Mouse (Mus musculus): Measurements from ENCODE around the gene Hnrnpk. TPM values are rescaled to one million over a fixed set of nuclear protein-coding genes. Genes with fewer than 3 reads are reported as not detected.

Hnrnpk gene
- 1,294 to 1,357 TPM (median 1,337 TPM) in 4 replicates for total RNA-seq (2023; ENCODE audit: inconsistent age)

DNA sequence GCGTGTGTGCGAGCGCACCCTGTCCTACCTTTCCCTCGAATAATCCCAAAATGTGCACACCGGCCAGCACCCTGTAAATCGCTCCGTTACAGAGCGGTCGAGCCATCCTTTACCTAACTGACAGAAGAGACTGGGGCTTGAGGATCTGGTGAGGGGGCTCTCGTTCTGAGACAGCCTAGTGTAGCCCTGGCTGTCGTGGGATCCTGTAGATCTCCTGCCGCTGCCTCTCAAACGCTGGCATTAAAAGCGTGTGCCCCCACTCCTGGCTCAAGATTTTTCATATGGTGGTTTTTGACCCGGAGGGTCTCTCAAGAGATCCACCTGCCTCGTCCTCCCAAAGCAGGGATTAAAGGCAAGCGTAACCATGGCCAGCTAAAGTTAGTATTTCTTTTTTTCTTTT lies at the start of gene Hnrnpk:
TSS of gene Hnrnpk (minus strand) at position 101 of the 400 bp plus-strand sequence.

DNA sequence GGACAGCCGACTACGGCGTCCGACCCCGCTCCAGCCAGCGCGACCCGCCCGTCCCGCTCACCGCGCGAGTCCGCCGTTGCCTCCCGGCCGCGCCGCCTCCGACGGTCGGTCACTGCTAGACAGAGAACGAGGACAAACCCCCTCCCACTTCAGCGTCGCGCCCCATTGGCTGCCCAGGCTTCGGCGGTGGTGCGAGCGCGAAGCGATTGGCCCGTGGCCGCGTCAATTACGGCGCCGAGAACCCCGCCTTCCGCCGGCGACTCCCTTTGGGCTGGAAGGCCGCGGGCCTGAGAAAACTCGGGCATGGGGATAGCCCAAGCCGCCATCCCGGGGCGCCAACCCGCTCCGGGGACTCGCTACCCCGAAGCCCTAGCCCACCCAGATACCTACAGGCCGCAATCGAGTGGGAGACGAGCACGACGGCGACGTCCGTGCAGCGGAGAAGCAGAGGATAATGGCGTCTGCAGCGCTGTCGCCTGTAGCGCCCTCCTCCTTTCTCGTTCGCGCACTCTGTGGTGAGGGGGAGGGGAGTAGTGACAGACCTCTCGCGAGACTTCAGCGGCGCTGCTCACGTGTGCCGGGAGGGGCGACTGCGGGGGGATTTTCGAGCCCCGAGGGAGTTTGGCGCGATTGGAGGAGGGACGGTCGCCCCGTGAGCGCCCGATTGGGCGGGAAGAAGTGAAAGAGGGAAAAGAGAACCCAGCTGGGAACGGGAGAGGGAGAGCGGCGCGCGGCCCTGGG lies 970 bp downstream of the Hnrnpk start, which contains the start of gene Rmi1:
TSS of gene Rmi1 (plus strand) at position 246 of the 741 bp plus-strand sequence.

DNA sequence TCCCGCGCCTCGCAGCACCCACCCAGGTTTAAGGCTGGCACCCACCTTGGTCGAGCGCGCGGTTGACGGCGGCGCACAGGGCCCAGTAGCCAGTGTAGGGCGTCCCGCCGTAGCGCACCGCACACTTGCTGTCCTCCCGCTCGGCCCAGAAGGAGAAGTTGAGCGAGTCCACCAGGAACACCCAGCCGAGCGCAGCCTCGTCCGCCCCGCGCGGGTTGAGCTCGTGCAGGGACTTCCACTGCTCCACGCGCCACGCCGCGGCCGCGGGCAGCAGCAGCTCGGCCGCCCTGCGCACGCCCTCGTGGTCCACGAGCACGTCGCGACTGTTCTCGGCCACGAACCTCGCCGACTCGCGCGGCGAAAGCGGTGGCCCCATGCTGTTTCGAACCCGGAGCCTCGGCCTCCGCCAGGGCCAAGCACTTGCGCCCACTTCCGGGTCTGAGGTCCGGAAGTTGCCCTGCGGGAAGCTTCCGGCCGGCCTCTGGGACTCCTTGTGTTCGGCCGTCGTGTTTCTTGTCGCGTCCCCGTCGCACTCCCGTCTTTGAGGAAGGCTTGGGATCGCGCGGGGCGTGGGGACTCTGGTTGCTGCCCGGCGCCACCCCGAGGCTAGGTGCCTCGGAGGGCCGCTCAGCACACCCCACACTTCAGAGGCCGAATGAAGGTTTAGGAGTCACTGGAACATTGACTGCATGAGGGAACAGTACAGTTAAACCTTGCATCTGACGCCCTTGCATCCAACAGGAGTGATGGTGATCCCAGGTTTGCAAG lies 18.2 kb downstream of the Hnrnpk start, which contains the start of gene 2210016F16Rik:
TSS of gene 2210016F16Rik (minus strand) at position 447 of the 768 bp plus-strand sequence.

DNA sequence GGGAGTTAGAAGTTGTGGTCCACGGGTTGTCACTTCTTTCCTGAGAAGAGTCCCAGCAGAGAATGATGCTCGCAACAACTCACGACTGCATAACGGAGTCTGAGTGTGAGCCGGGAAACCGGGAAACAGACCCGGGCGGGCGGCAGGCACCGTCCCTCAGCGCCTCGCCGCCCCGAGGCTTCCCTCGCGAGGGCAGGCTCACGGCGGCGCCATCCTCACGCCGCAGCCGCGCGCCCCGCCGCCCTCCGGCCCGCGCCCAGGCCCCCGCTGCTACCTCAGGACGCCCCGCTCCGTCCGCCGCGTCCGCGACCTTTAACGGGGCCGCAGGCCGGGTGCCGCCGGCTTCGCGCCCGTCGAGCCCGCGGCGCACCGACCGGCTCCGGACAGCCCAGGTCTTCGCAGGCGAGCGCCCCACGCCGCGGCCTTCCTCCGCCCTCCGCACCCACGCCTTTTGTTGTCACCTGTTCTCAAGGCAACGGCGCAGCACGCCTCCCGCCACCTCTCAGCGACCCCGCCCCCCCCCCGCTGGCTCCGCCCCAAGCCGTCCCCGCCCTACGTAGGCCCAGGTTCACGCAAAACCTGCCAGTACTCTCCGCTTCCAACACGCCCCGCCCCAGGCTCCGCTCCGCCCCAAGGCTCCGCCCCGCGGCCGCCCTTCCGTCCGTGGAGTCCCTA lies 44.4 kb downstream of the Hnrnpk start, which contains the start of gene Kif27:
TSS of gene Kif27 (minus strand) at position 494 of the 675 bp plus-strand sequence.

Other genes with a start within 250 kb of the Hnrnpk start
- gene Idnk, start 245.7 kb downstream of the Hnrnpk start, total RNA-seq (2023; ENCODE audit: inconsistent age), result 63.8 to 84.7 TPM (median 67.1 TPM) in 4 replicates
- gene Ubqln1, start 187.7 kb downstream of the Hnrnpk start, total RNA-seq (2023; ENCODE audit: inconsistent age), result 90.2 to 99.8 TPM (median 94.2 TPM) in 4 replicates
- gene Gkap1, start 127.6 kb downstream of the Hnrnpk start, total RNA-seq (2023; ENCODE audit: inconsistent age), result 3.1 to 5.1 TPM (median 3.8 TPM) in 4 replicates
- gene Kif27, start 44.2 kb downstream of the Hnrnpk start, total RNA-seq (2023; ENCODE audit: inconsistent age), result 0.16 to 0.39 TPM (median 0.37 TPM) in 4 replicates
- gene 2210016F16Rik, start 18.1 kb downstream of the Hnrnpk start, total RNA-seq (2023; ENCODE audit: inconsistent age), result 12.4 to 14.5 TPM (median 13.1 TPM) in 4 replicates
- 50.2 to 54.6 TPM (median 52.7 TPM) in 4 replicates for gene Rmi1, start 1.1 kb downstream of the Hnrnpk start, total RNA-seq (2023; ENCODE audit: inconsistent age)
- 0.10 to 0.12 TPM in 2 of 4 replicates, not detected in the others for gene Slc28a3, start 207.5 kb upstream of the Hnrnpk start, total RNA-seq (2023; ENCODE audit: inconsistent age)

All from B cell, adult (primary cell).